Comparison of ENCODE assay signal across 8 mouse cellular contexts in the genomic region with DNA sequence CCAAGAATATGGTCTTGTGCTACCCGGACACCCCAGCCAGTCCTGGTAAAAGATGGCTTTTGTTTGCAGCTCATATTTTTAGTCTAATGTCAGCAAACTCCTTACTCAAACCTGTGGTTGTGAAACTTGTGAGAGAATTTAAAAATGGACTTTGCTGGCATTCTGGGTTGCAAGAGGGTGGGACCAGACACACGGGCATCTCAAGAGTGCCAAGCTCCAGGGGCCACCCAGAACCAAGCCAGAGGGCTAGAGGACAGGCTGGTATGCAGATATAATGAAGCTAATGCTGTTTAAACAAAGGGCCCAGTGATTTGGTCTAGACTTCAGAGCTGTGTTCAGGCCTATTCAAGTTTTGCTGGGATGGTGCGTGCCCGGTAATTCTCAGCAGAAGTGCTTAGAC. TPM values are rescaled to one million over a fixed set of nuclear protein-coding genes. Genes with fewer than 3 reads are reported as not detected.
DNase-seq lines count a peak whose midpoint lies in the region; ATAC-seq lines count a peak whose summit lies in the region.

No protein-coding gene starts in this region.

- peaks cover 45% of the 10 kb centered on the region for H3K4me1 ChIP-seq in kidney, embryonic 14.5 days (ENCODE audit: control insufficient read depth, insufficient read depth, low read length)
- H3K4me1 ChIP-seq in embryonic facial prominence, embryonic 11.5 days (ENCODE audit: control insufficient read depth, insufficient read depth, low read length) = peaks cover 4% of the 10 kb centered on the region; the same call in 1 of the 2 replicates
- H3K4me1 ChIP-seq in intestine, embryonic 14.5 days (replicated peaks; ENCODE audit: control insufficient read depth, insufficient read depth, low read length) = peaks cover 36% of the 10 kb centered on the region
- peaks cover 72% of the 10 kb centered on the region for H3K4me1 ChIP-seq in neural tube, embryonic 13.5 days (replicated peaks)

- H3K9ac ChIP-seq in kidney, embryonic 14.5 days (ENCODE audit: low read depth, low read length) = peak overlapping the region; percentile 84; the same call in 1 of the 2 replicates
- H3K9ac ChIP-seq in embryonic facial prominence, embryonic 11.5 days (replicated peaks; ENCODE audit: low read length) = no peak overlapping the region
- H3K9ac ChIP-seq in intestine, embryonic 14.5 days (ENCODE audit: low read length) = no peak overlapping the region
- peak overlapping the region; percentile 87 for H3K9ac ChIP-seq in neural tube, embryonic 13.5 days

- DNase-seq in kidney, postnatal 25 days = no peak
- DNase-seq in embryonic facial prominence, embryonic 11.5 days (ENCODE audit: low spot score) = no peak
- no peak for DNase-seq in intestine, embryonic 14.5 days (ENCODE audit: low spot score)
- no peak for DNase-seq in cerebellum, postnatal 10 days
- no peak for DNase-seq in yolk sac, embryonic 10.5 days (ENCODE audit: low spot score)
- DNase-seq in cerebellum, postnatal 14 days = no peak

- ATAC-seq in kidney, embryonic 14.5 days (ENCODE audit: low FRiP score, low TSS enrichment) = no peak
- no peak for ATAC-seq in embryonic facial prominence, embryonic 11.5 days (replicated peaks; ENCODE audit: insufficient number of reproducible peaks, low FRiP score, low TSS enrichment, low read depth)
- ATAC-seq in intestine, embryonic 14.5 days (replicated peaks; ENCODE audit: low FRiP score, low TSS enrichment, low read depth) = no peak
- no peak for ATAC-seq in neural tube, embryonic 13.5 days (ENCODE audit: low read depth)

- H3K4me3 ChIP-seq in kidney, embryonic 14.5 days (ENCODE audit: low read length) = peak overlapping the region; percentile 63
- H3K4me3 ChIP-seq in embryonic facial prominence, embryonic 11.5 days (ENCODE audit: low read depth, low read length) = peak overlapping the region; percentile 78
- peak overlapping the region; percentile 73 for H3K4me3 ChIP-seq in intestine, embryonic 14.5 days (ENCODE audit: low read depth, low read length)
- H3K4me3 ChIP-seq in neural tube, embryonic 13.5 days = peak overlapping the region; percentile 84

- no peaks in the 10 kb centered on the region; the same call in 1 of the 2 replicates for H3K27me3 ChIP-seq in kidney, embryonic 14.5 days (ENCODE audit: control insufficient read depth, insufficient read depth, low read length)
- H3K27me3 ChIP-seq in embryonic facial prominence, embryonic 11.5 days (ENCODE audit: control insufficient read depth, insufficient read depth, low read length) = peaks cover 3% of the 10 kb centered on the region; the same call in 1 of the 2 replicates
- peaks cover 7% of the 10 kb centered on the region for H3K27me3 ChIP-seq in intestine, embryonic 14.5 days (replicated peaks; ENCODE audit: control insufficient read depth, insufficient read depth, low read length)
- H3K27me3 ChIP-seq in neural tube, embryonic 13.5 days = peaks cover 20% of the 10 kb centered on the region

- no peaks in the 10 kb centered on the region for H3K36me3 ChIP-seq in kidney, embryonic 14.5 days (ENCODE audit: control insufficient read depth, insufficient read depth, low read length)
- no peaks in the 10 kb centered on the region for H3K36me3 ChIP-seq in embryonic facial prominence, embryonic 11.5 days (replicated peaks; ENCODE audit: control insufficient read depth, insufficient read depth, low read depth, low read length)
- H3K36me3 ChIP-seq in intestine, embryonic 14.5 days (ENCODE audit: control insufficient read depth, insufficient read depth, low read length) = no peaks in the 10 kb centered on the region
- no peaks in the 10 kb centered on the region for H3K36me3 ChIP-seq in neural tube, embryonic 13.5 days

- H3K4me2 ChIP-seq in kidney, embryonic 14.5 days (replicated peaks; ENCODE audit: low read depth, low read length) = peak overlapping the region; percentile 96
- H3K4me2 ChIP-seq in embryonic facial prominence, embryonic 11.5 days (ENCODE audit: low read depth, low read length) = peak overlapping the region; percentile 10
- H3K4me2 ChIP-seq in intestine, embryonic 14.5 days (ENCODE audit: low read length) = peak overlapping the region; percentile 98
- H3K4me2 ChIP-seq in neural tube, embryonic 13.5 days = peak overlapping the region; percentile 95

- WGBS in kidney, embryonic 14.5 days = 37% methylated on average over 4 of the region's 4 CpGs
- 37% methylated on average over 4 of the region's 4 CpGs for WGBS in embryonic facial prominence, embryonic 11.5 days
- WGBS in intestine, embryonic 14.5 days = 54% methylated on average over 4 of the region's 4 CpGs
- WGBS in neural tube, embryonic 13.5 days = 32% methylated on average over 4 of the region's 4 CpGs

- no peaks in the 10 kb centered on the region for H3K9me3 ChIP-seq in kidney, embryonic 14.5 days (ENCODE audit: control insufficient read depth, low read length)
- H3K9me3 ChIP-seq in embryonic facial prominence, embryonic 11.5 days (replicated peaks; ENCODE audit: control insufficient read depth, low read length) = no peaks in the 10 kb centered on the region
- H3K9me3 ChIP-seq in intestine, embryonic 14.5 days (ENCODE audit: control insufficient read depth, low read length) = no peaks in the 10 kb centered on the region
- H3K9me3 ChIP-seq in neural tube, embryonic 13.5 days = no peaks in the 10 kb centered on the region

- H3K27ac ChIP-seq in kidney, embryonic 14.5 days (ENCODE audit: low read depth, low read length) = no peak overlapping the region
- H3K27ac ChIP-seq in embryonic facial prominence, embryonic 11.5 days (replicated peaks; ENCODE audit: low read depth, low read length) = no peak overlapping the region
- no peak overlapping the region for H3K27ac ChIP-seq in intestine, embryonic 14.5 days (ENCODE audit: low read depth)
- no peak overlapping the region for H3K27ac ChIP-seq in neural tube, embryonic 13.5 days (replicated peaks)

RNA-seq across cellular contexts. Expression of a gene that starts 2.1 kb away (rescaled TPM):
- polyA plus RNA-seq in kidney, embryonic 14.5 days (2014; fragmentation: Nextera tagmentation; extraction: Ambion mirVana) = 4.5 and 5.4 TPM in 2 replicates
- 2.1 and 2.3 TPM in 2 replicates for polyA plus RNA-seq in embryonic facial prominence, embryonic 11.5 days (2014; fragmentation: Nextera tagmentation; extraction: Ambion mirVana)
- polyA plus RNA-seq in intestine, embryonic 14.5 days (2014; fragmentation: Nextera tagmentation; extraction: Ambion mirVana) = 2.0 and 2.2 TPM in 2 replicates
- 2.6 and 3.6 TPM in 2 replicates for polyA plus RNA-seq in neural tube, embryonic 13.5 days (2015; fragmentation: Nextera tagmentation; extraction: Ambion mirVana)

Comparison
In these comparisons a context has a peak if more than half of its experiments do, and no peak if none do; other contexts are left out.
1. H3K4me2 ChIP-seq: peak in every context shown above with its lines; median percentile 98 in intestine, embryonic 14.5 days; 96 in kidney, embryonic 14.5 days; 95 in neural tube, embryonic 13.5 days; 10 in embryonic facial prominence, embryonic 11.5 days.
2. H3K9ac ChIP-seq: peak in kidney, embryonic 14.5 days (single experiment) and neural tube, embryonic 13.5 days (single experiment); none in embryonic facial prominence, embryonic 11.5 days (single experiment) and intestine, embryonic 14.5 days (single experiment).
3. Peak in every context shown above with its lines, with median percentiles within 50 percentile points of each other: H3K4me3 ChIP-seq.